Mouse (Mus musculus) midbrain, embryonic 10.5 days (tissue): ENCODE results near the gene Nrn1l. TPM values are rescaled to one million over a fixed set of nuclear protein-coding genes. Genes with fewer than 3 reads are reported as not detected.
A peak's percentile ranks its signal among the peaks of the same experiment; 100 is the strongest.

Experiments
- DNase-seq: peaks from one replicate; pipeline ENCODE4 v3.0.0-alpha.2; 2017; ENCODE audit warnings: low spot score
- H3K27ac ChIP-seq: fragments of 300-500 bp; sonication (generic); replicated peaks from 2 replicates; pipeline ENCODE4 v1.5.1; 2016; ENCODE audit warnings: mild to moderate bottlenecking
- H3K27me3 ChIP-seq: fragments of 300-500 bp; sonication (generic); 2 replicates; pipeline ENCODE4 v1.6.1; 2016; ENCODE audit warnings: low read depth, mild to moderate bottlenecking; ENCODE audit not compliant: poor library complexity, severe bottlenecking
- H3K36me3 ChIP-seq: fragments of 300-500 bp; sonication (generic); 2 replicates; pipeline ENCODE4 v1.6.1; 2016; ENCODE audit warnings: mild to moderate bottlenecking, moderate library complexity
- H3K4me1 ChIP-seq: fragments of 300-500 bp; sonication (generic); 2 replicates; pipeline ENCODE4 v1.6.1; 2016
- H3K4me3 ChIP-seq: fragments of 300-500 bp; sonication (generic); 2 replicates; pipeline ENCODE4 v1.5.1; 2016; ENCODE audit warnings: mild to moderate bottlenecking, moderate library complexity
- H3K9me3 ChIP-seq: fragments of 300-500 bp; sonication (generic); replicated peaks from 2 replicates; pipeline ENCODE4 v1.6.1; 2016; ENCODE audit warnings: mild to moderate bottlenecking
- WGBS: fragments of 180-500 bp; shearing (Covaris S2); methylation state at CpG from one replicate; pipeline ENCODE4 v1.1.7; 2016; 5-methylcytosine and 5-hydroxymethylcytosine counted together
- polyA plus RNA-seq: library from polyadenylated mRNA; unstranded; fragments of >200 nt; fragmentation: Nextera tagmentation; extraction: Ambion mirVana; gene quantifications from 2 replicates; pipeline ENCODE4 v1.2.1, GENCODE M21; 2016

Gene Nrn1l
- polyA plus RNA-seq, 1 experiment from 2014 or later: 0.54 TPM

DNA sequence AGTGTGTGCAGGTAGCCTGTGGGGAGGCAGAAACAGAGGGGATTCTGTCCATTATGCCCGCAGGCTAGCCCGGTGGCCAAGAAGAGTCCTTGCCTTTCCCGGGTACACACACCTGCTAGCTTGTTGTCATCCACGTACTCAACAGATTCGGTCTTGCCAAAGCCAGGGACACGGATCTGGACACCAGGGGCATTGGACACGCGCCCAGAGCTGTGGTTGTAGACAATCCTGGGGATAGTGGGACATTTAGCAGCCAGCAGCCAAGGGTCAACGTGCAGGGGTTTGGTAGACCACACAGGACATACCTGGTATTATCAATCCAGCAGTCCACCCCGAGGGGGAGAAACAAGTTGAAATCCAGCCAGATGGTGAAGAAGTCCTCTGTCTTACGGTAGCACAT, 48.7 kb downstream of the Nrn1l start:
- 92% methylated on average over 11 of the region's 11 CpGs for WGBS
- Histone ChIP-seq H3K36me3 (peaks cover 39% of the 10 kb centered on the region), H3K4me3 (no peak overlapping the region), H3K4me1 (peaks cover 9% of the 10 kb centered on the region), H3K27me3 (no peaks in the 10 kb centered on the region), H3K9me3 (no peaks in the 10 kb centered on the region), H3K27ac (no peak overlapping the region)
- no peak for DNase-seq

- no peak overlapping the region for H3K27ac ChIP-seq
- WGBS: 91% methylated on average over 5 of the region's 5 CpGs
- DNase-seq: no peak
Measured at GRCm38 (mm10) chr8:105942542-105942941, 49.2 kb downstream of the Nrn1l start.

DNA sequence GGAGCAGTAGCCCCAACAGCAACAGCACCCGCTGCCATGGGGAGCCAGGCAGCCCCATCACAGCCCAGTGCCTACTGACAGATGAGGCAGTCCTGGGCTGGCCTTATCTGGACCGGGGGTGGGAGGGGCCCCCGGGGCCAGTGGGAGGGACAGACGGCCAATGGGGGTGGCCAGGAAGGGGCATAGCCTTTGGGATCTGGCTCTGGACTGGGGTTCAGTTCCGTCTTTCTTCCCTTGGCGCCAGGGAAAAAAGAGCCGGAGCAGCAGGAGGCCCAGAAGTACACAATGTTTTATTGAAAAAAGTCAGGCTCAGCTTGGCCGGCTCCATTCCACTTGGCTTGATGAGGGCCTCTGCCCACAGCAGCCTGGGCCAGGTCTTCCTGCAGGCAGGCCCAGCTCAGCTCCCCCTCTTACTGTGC, 50.0 kb downstream of the Nrn1l start, which contains the start of gene Lcat:
TSS of gene Lcat (minus strand) at position 62 of the 419 bp plus-strand sequence.
- Histone ChIP-seq H3K36me3 (peaks cover 52% of the 10 kb centered on the region), H3K4me1 (peaks cover under 1% of the 10 kb centered on the region), H3K27ac (peak within 1 kb of the TSS; percentile 13; the same call in 1 of the 2 replicates), H3K27me3 (no peaks in the 10 kb centered on the region), H3K9me3 (no peaks in the 10 kb centered on the region), H3K4me3 (no peak within 1 kb of the TSS)
- no peak for DNase-seq
- WGBS: 69% methylated on average over 8 of the region's 8 CpGs

More at GRCm38 (mm10) chr8:105942542-105942941, 49.2 kb downstream of the Nrn1l start:
- Histone ChIP-seq H3K4me3 (no peak overlapping the region), H3K27me3 (no peaks in the 10 kb centered on the region), H3K9me3 (no peaks in the 10 kb centered on the region), H3K36me3 (peaks cover 44% of the 10 kb centered on the region), H3K4me1 (peaks cover 9% of the 10 kb centered on the region)

Other genes starting within 250 kb of the Nrn1l start
- 2.0 and 3.5 TPM in 2 replicates for gene Carmil2, start 207.3 kb upstream of the Nrn1l start, polyA plus RNA-seq
- 76.5 and 89.9 TPM in 2 replicates for gene Acd, start 192.5 kb upstream of the Nrn1l start, polyA plus RNA-seq
- 25.9 and 28.2 TPM in 2 replicates for gene Pard6a, start 192.4 kb upstream of the Nrn1l start, polyA plus RNA-seq
- gene 4933405L10Rik, start 185.9 kb upstream of the Nrn1l start, polyA plus RNA-seq: not detected in 2 replicates
- 45.1 and 52.7 TPM in 2 replicates for gene Enkd1, start 185.4 kb upstream of the Nrn1l start, polyA plus RNA-seq
- gene Gfod2, start 134.9 kb upstream of the Nrn1l start, polyA plus RNA-seq: 35.0 and 39.5 TPM in 2 replicates
- gene Ranbp10, start 66.2 kb upstream of the Nrn1l start, polyA plus RNA-seq: 9.6 and 11.4 TPM in 2 replicates
- gene Tsnaxip1, start 65.8 kb upstream of the Nrn1l start, polyA plus RNA-seq: 0.22 and 0.23 TPM in 2 replicates
- 55.7 and 62.6 TPM in 2 replicates for gene Cenpt, start 40.3 kb upstream of the Nrn1l start, polyA plus RNA-seq
- 82.2 and 88.1 TPM in 2 replicates for gene Thap11, start 38.4 kb upstream of the Nrn1l start, polyA plus RNA-seq
- gene Nutf2, start 33.0 kb upstream of the Nrn1l start, polyA plus RNA-seq: 375 and 418 TPM in 2 replicates
- gene Edc4, start 12.7 kb upstream of the Nrn1l start, polyA plus RNA-seq: 74.0 and 81.5 TPM in 2 replicates
- 29.9 and 32.2 TPM in 2 replicates for gene Pskh1, start 6.9 kb downstream of the Nrn1l start, polyA plus RNA-seq
- 1.3 and 1.4 TPM in 2 replicates for gene Ctrl, start 40.3 kb downstream of the Nrn1l start, polyA plus RNA-seq
- 29.1 TPM in 2 replicates for gene Psmb10, start 44.9 kb downstream of the Nrn1l start, polyA plus RNA-seq
- 1.0 and 1.2 TPM in 2 replicates for gene Lcat, start 49.8 kb downstream of the Nrn1l start, polyA plus RNA-seq
- gene Slc12a4, start 72.5 kb downstream of the Nrn1l start, polyA plus RNA-seq: 16.9 and 18.7 TPM in 2 replicates
- gene Dpep3, start 85.9 kb downstream of the Nrn1l start, polyA plus RNA-seq: not detected in 2 replicates
- 21.4 and 21.5 TPM in 2 replicates for gene Dus2, start 97.8 kb downstream of the Nrn1l start, polyA plus RNA-seq
- gene Dpep2nb, start 112.4 kb downstream of the Nrn1l start, polyA plus RNA-seq: 0.17 TPM in 1 of 2 replicates, not detected in the other
- 22.6 and 23.0 TPM in 2 replicates for gene Ddx28, start 118.3 kb downstream of the Nrn1l start, polyA plus RNA-seq
- gene Nfatc3, start 165.3 kb downstream of the Nrn1l start, polyA plus RNA-seq: 5.3 and 5.9 TPM in 2 replicates
- 1.5 and 2.0 TPM in 2 replicates for gene Esrp2, start 243.4 kb downstream of the Nrn1l start, polyA plus RNA-seq